Mouse (Mus musculus): ENCODE data around the gene Gtpbp1. TPM values are rescaled to one million over a fixed set of nuclear protein-coding genes. Genes with fewer than 3 reads are reported as not detected.

The Gtpbp1 gene
- polyA plus RNA-seq, 1 experiment, result 52.7 TPM

GRCm38 (mm10) chr15:79763601-79764246 lies 73.1 kb downstream of the Gtpbp1 start:
- peak overlapping the region; percentile 41 for H3K4me2 ChIP-seq (ENCODE audit: low read depth)

GRCm38 (mm10) chr15:79764539-79765267 lies 74.1 kb downstream of the Gtpbp1 start:
- Histone ChIP-seq H3K27me3 (ENCODE audit: control insufficient read depth, insufficient read depth, insufficient read length) (no peaks in the 10 kb centered on the region), H3K36me3 (ENCODE audit: control insufficient read depth, insufficient read depth) (peaks cover 6% of the 10 kb centered on the region), H3K4me3 (peak overlapping the region; percentile 0), H3K79me2 (ENCODE audit: control insufficient read depth, insufficient read depth) (peaks cover 12% of the 10 kb centered on the region), H3ac (ENCODE audit: control insufficient read depth, insufficient read length) (no peak overlapping the region), H3K4me2 (ENCODE audit: low read depth) (peak overlapping the region; percentile 41)
- no peak for TF ChIP-seq USF1 (IDR thresholded peaks at IDR 0.05; ENCODE audit: low read depth)
- 0 out of 2 replicates have a peak, but pooled peaks have one; percentile 36 for TF ChIP-seq CEBPB (IDR thresholded peaks at IDR 0.05; ENCODE audit: insufficient read depth, poor library complexity, severe bottlenecking)
- TF ChIP-seq TCF3 (IDR thresholded peaks at IDR 0.05; ENCODE audit: insufficient read length, low read depth), result no peak

More at GRCm38 (mm10) chr15:79763601-79764246, 73.1 kb downstream of the Gtpbp1 start:
- H3K79me2 ChIP-seq (ENCODE audit: control insufficient read depth, insufficient read depth), result peaks cover 4% of the 10 kb centered on the region
- no peak overlapping the region for H3K4me3 ChIP-seq
- peaks cover 6% of the 10 kb centered on the region for H3K36me3 ChIP-seq (ENCODE audit: control insufficient read depth, insufficient read depth)
- TF ChIP-seq MAX (IDR thresholded peaks at IDR 0.05; ENCODE audit: low read depth), result no peak
- no peak for TF ChIP-seq USF1 (IDR thresholded peaks at IDR 0.05; ENCODE audit: low read depth)
- TF ChIP-seq SRF (IDR thresholded peaks at IDR 0.05; ENCODE audit: control insufficient read depth, insufficient read length, low read depth), result no peak
- no peak for TF ChIP-seq REST (IDR thresholded peaks at IDR 0.05; ENCODE audit: insufficient read depth, insufficient read length)
- TF ChIP-seq TCF12 (IDR thresholded peaks at IDR 0.05; ENCODE audit: insufficient read depth, poor library complexity, severe bottlenecking), result no peak
- no peak for TF ChIP-seq CEBPB (IDR thresholded peaks at IDR 0.05; ENCODE audit: insufficient read depth, poor library complexity, severe bottlenecking)
- no peak for TF ChIP-seq POLR2A (IDR thresholded peaks at IDR 0.05; ENCODE audit: insufficient read length, low read depth)
- TF ChIP-seq POLR2AphosphoS2 (IDR thresholded peaks at IDR 0.05; ENCODE audit: insufficient read length, low read depth), result no peak
- TF ChIP-seq MYOG (IDR thresholded peaks at IDR 0.05; ENCODE audit: control insufficient read depth in 1 of 3, insufficient read depth in 1 of 3, insufficient read length in 2 of 3, low read depth in 2 of 3), result no peak
- TF ChIP-seq E2F4 (IDR thresholded peaks at IDR 0.05; ENCODE audit: insufficient read depth), result no peak
- no peak for TF ChIP-seq TCF3 (IDR thresholded peaks at IDR 0.05; ENCODE audit: insufficient read length, low read depth)
- no peak for TF ChIP-seq MYOD1 (IDR thresholded peaks at IDR 0.05; ENCODE audit: control insufficient read depth in 1 of 3, insufficient read length in 2 of 3, low read depth in 2 of 3)
- no peak overlapping the region for H3ac ChIP-seq (ENCODE audit: control insufficient read depth, insufficient read length)
- no peaks in the 10 kb centered on the region for H3K27me3 ChIP-seq (ENCODE audit: control insufficient read depth, insufficient read depth, insufficient read length)

GRCm38 (mm10) chr15:79765361-79765760 lies 74.7 kb downstream of the Gtpbp1 start:
- no peak overlapping the region for H3ac ChIP-seq (ENCODE audit: control insufficient read depth, insufficient read length)
- H3K79me2 ChIP-seq (ENCODE audit: control insufficient read depth, insufficient read depth), result peaks cover 17% of the 10 kb centered on the region
- H3K27me3 ChIP-seq (ENCODE audit: control insufficient read depth, insufficient read depth, insufficient read length), result no peaks in the 10 kb centered on the region

GRCm38 (mm10) chr15:79766168-79766567 lies 75.5 kb downstream of the Gtpbp1 start:
- peak in 1 of 3 experiments; percentile 3 for TF ChIP-seq MYOD1 (IDR thresholded peaks at IDR 0.05; ENCODE audit: control insufficient read depth in 1 of 3, insufficient read length in 2 of 3, low read depth in 2 of 3)
- no peak for TF ChIP-seq CEBPB (IDR thresholded peaks at IDR 0.05; ENCODE audit: insufficient read depth, poor library complexity, severe bottlenecking)
- no peak overlapping the region for H3ac ChIP-seq (ENCODE audit: control insufficient read depth, insufficient read length)
- peaks cover 17% of the 10 kb centered on the region for H3K79me2 ChIP-seq (ENCODE audit: control insufficient read depth, insufficient read depth)
- H3K27me3 ChIP-seq (ENCODE audit: control insufficient read depth, insufficient read depth, insufficient read length), result no peaks in the 10 kb centered on the region
- H3K36me3 ChIP-seq (ENCODE audit: control insufficient read depth, insufficient read depth), result peaks cover 6% of the 10 kb centered on the region
- H3K4me2 ChIP-seq (ENCODE audit: low read depth), result no peak overlapping the region
- H3K4me3 ChIP-seq, result peak overlapping the region; percentile 0

More at GRCm38 (mm10) chr15:79765361-79765760, 74.7 kb downstream of the Gtpbp1 start:
- H3K36me3 ChIP-seq (ENCODE audit: control insufficient read depth, insufficient read depth), result peaks cover 6% of the 10 kb centered on the region
- TF ChIP-seq SRF (IDR thresholded peaks at IDR 0.05; ENCODE audit: control insufficient read depth, insufficient read length, low read depth) (no peak), E2F4 (IDR thresholded peaks at IDR 0.05; ENCODE audit: insufficient read depth) (no peak), MYOD1 (IDR thresholded peaks at IDR 0.05; ENCODE audit: control insufficient read depth in 1 of 3, insufficient read length in 2 of 3, low read depth in 2 of 3) (peak in 1 of 3 experiments; percentile 39)
- H3K4me2 ChIP-seq (ENCODE audit: low read depth), result peak overlapping the region; percentile 41
- H3K4me3 ChIP-seq, result peak overlapping the region; percentile 0

GRCm38 (mm10) chr15:79766586-79767071 lies 76.0 kb downstream of the Gtpbp1 start:
- TF ChIP-seq REST (IDR thresholded peaks at IDR 0.05; ENCODE audit: insufficient read depth, insufficient read length) (no peak), USF1 (IDR thresholded peaks at IDR 0.05; ENCODE audit: low read depth) (no peak), MYOG (IDR thresholded peaks at IDR 0.05; ENCODE audit: control insufficient read depth in 1 of 3, insufficient read depth in 1 of 3, insufficient read length in 2 of 3, low read depth in 2 of 3) (no peak), MYOD1 (IDR thresholded peaks at IDR 0.05; ENCODE audit: control insufficient read depth in 1 of 3, insufficient read length in 2 of 3, low read depth in 2 of 3) (no peak), TCF12 (IDR thresholded peaks at IDR 0.05; ENCODE audit: insufficient read depth, poor library complexity, severe bottlenecking) (no peak), CEBPB (IDR thresholded peaks at IDR 0.05; ENCODE audit: insufficient read depth, poor library complexity, severe bottlenecking) (no peak), MAX (IDR thresholded peaks at IDR 0.05; ENCODE audit: low read depth) (no peak), E2F4 (IDR thresholded peaks at IDR 0.05; ENCODE audit: insufficient read depth) (no peak), POLR2AphosphoS2 (IDR thresholded peaks at IDR 0.05; ENCODE audit: insufficient read length, low read depth) (no peak), SRF (IDR thresholded peaks at IDR 0.05; ENCODE audit: control insufficient read depth, insufficient read length, low read depth) (no peak), POLR2A (IDR thresholded peaks at IDR 0.05; ENCODE audit: insufficient read length, low read depth) (no peak)

More at GRCm38 (mm10) chr15:79766586-79767071, 76.0 kb downstream of the Gtpbp1 start:
- no peak overlapping the region for H3K4me3 ChIP-seq
- no peak overlapping the region for H3ac ChIP-seq (ENCODE audit: control insufficient read depth, insufficient read length)
- H3K27me3 ChIP-seq (ENCODE audit: control insufficient read depth, insufficient read depth, insufficient read length), result no peaks in the 10 kb centered on the region
- H3K36me3 ChIP-seq (ENCODE audit: control insufficient read depth, insufficient read depth), result peaks cover 6% of the 10 kb centered on the region
- no peak overlapping the region for H3K4me2 ChIP-seq (ENCODE audit: low read depth)
- H3K79me2 ChIP-seq (ENCODE audit: control insufficient read depth, insufficient read depth), result peaks cover 17% of the 10 kb centered on the region
